Mouse (Mus musculus): ENCODE data around the gene Camk1d. TPM values are rescaled to one million over a fixed set of nuclear protein-coding genes. Genes with fewer than 3 reads are reported as not detected.

Gene Camk1d
- total and polyA plus RNA-seq, 2 experiments = 17.0 to 47.7 TPM

- no peaks in the 10 kb centered on the region for H3K36me3 ChIP-seq (ENCODE audit: control insufficient read depth, insufficient read depth, low read length)
- DNase-seq (ENCODE audit: extremely low read depth, low read depth, low spot score) = no peak
- no peaks in the 10 kb centered on the region for H3K27me3 ChIP-seq (ENCODE audit: control insufficient read depth, insufficient read depth, low read length)
- H3K79me2 ChIP-seq (ENCODE audit: control insufficient read depth, insufficient read depth, low read length) = no peaks in the 10 kb centered on the region
- TF ChIP-seq CTCF (IDR thresholded peaks at IDR 0.05; ENCODE audit: low read depth, low read length) (no peak), POLR2A (IDR thresholded peaks at IDR 0.05; ENCODE audit: extremely low read depth, insufficient read depth, low read length) (no peak)
- H3K9ac ChIP-seq (ENCODE audit: low read depth, low read length) = no peak overlapping the region
- H3K4me1 ChIP-seq (ENCODE audit: control insufficient read depth, insufficient read depth, low read length) = no peaks in the 10 kb centered on the region
- WGBS = 88% methylated on average over 6 of the region's 6 CpGs
- H3K4me3 ChIP-seq (ENCODE audit: insufficient read depth, low read depth, low read length) = no peak overlapping the region
- no peak overlapping the region for H3K27ac ChIP-seq (replicated peaks; ENCODE audit: insufficient read depth, low read depth, low read length)
Measured at GRCm38 (mm10) chr2:5378066-5378672, 336.1 kb downstream of the Camk1d start.

- H3K79me2 ChIP-seq (ENCODE audit: control insufficient read depth, insufficient read depth, low read length) = no peaks in the 10 kb centered on the region
- DNase-seq (ENCODE audit: extremely low read depth, low read depth, low spot score) = no peak
- H3K27ac ChIP-seq (replicated peaks; ENCODE audit: insufficient read depth, low read depth, low read length) = no peak overlapping the region
- H3K27me3 ChIP-seq (ENCODE audit: control insufficient read depth, insufficient read depth, low read length) = no peaks in the 10 kb centered on the region
- 0 out of 2 replicates have a peak, but pooled peaks cover 2% of the 10 kb centered on the region for H3K4me1 ChIP-seq (ENCODE audit: control insufficient read depth, insufficient read depth, low read length)
- WGBS = 84% methylated on average over 6 of the region's 6 CpGs
- no peaks in the 10 kb centered on the region for H3K36me3 ChIP-seq (ENCODE audit: control insufficient read depth, insufficient read depth, low read length)
- no peak overlapping the region for H3K4me3 ChIP-seq (ENCODE audit: insufficient read depth, low read depth, low read length)
- H3K9ac ChIP-seq (ENCODE audit: low read depth, low read length) = no peak overlapping the region
- no peak for TF ChIP-seq CTCF (IDR thresholded peaks at IDR 0.05; ENCODE audit: low read depth, low read length)
- no peak for TF ChIP-seq POLR2A (IDR thresholded peaks at IDR 0.05; ENCODE audit: extremely low read depth, insufficient read depth, low read length)
Measured at GRCm38 (mm10) chr2:5372886-5373429, 341.4 kb downstream of the Camk1d start.

- 86% methylated on average over 3 of the region's 3 CpGs for whole genome bisulfite sequencing
- no peaks in the 10 kb centered on the region for H3K27me3 ChIP-seq (ENCODE audit: control insufficient read depth, insufficient read depth, low read length)
- no peak overlapping the region for H3K27ac ChIP-seq (replicated peaks; ENCODE audit: insufficient read depth, low read depth, low read length)
- H3K4me3 ChIP-seq (ENCODE audit: insufficient read depth, low read depth, low read length) = no peak overlapping the region
- H3K36me3 ChIP-seq (ENCODE audit: control insufficient read depth, insufficient read depth, low read length) = no peaks in the 10 kb centered on the region
- peaks cover 2% of the 10 kb centered on the region; the same call in 1 of the 2 replicates for H3K4me1 ChIP-seq (ENCODE audit: control insufficient read depth, insufficient read depth, low read length)
- no peak for DNase-seq (ENCODE audit: extremely low read depth, low read depth, low spot score)
- TF ChIP-seq POLR2A (IDR thresholded peaks at IDR 0.05; ENCODE audit: extremely low read depth, insufficient read depth, low read length) (no peak), CTCF (IDR thresholded peaks at IDR 0.05; ENCODE audit: low read depth, low read length) (no peak)
- no peak overlapping the region for H3K9ac ChIP-seq (ENCODE audit: low read depth, low read length)
- H3K79me2 ChIP-seq (ENCODE audit: control insufficient read depth, insufficient read depth, low read length) = peaks cover 5% of the 10 kb centered on the region; the same call in 1 of the 2 replicates
Measured at GRCm38 (mm10) chr2:5371316-5371715, 343.0 kb downstream of the Camk1d start.

GRCm38 (mm10) chr2:5370591-5370990 is 343.7 kb downstream of the Camk1d start:
- Histone ChIP-seq H3K27me3 (ENCODE audit: control insufficient read depth, insufficient read depth, low read length) (no peaks in the 10 kb centered on the region), H3K27ac (replicated peaks; ENCODE audit: insufficient read depth, low read depth, low read length) (no peak overlapping the region), H3K79me2 (ENCODE audit: control insufficient read depth, insufficient read depth, low read length) (peaks cover 5% of the 10 kb centered on the region; the same call in 1 of the 2 replicates), H3K9ac (ENCODE audit: low read depth, low read length) (no peak overlapping the region), H3K4me3 (ENCODE audit: insufficient read depth, low read depth, low read length) (no peak overlapping the region), H3K36me3 (ENCODE audit: control insufficient read depth, insufficient read depth, low read length) (no peaks in the 10 kb centered on the region), H3K4me1 (ENCODE audit: control insufficient read depth, insufficient read depth, low read length) (peaks cover 2% of the 10 kb centered on the region; the same call in 1 of the 2 replicates)
- TF ChIP-seq CTCF (IDR thresholded peaks at IDR 0.05; ENCODE audit: low read depth, low read length) (no peak), POLR2A (IDR thresholded peaks at IDR 0.05; ENCODE audit: extremely low read depth, insufficient read depth, low read length) (no peak)
- WGBS = 88% methylated on average over 3 of the region's 3 CpGs
- no peak for DNase-seq (ENCODE audit: extremely low read depth, low read depth, low spot score)

GRCm38 (mm10) chr2:5363836-5364235 is 350.5 kb downstream of the Camk1d start:
- no peak overlapping the region for H3K4me3 ChIP-seq (ENCODE audit: insufficient read depth, low read depth, low read length)
- H3K4me1 ChIP-seq (ENCODE audit: control insufficient read depth, insufficient read depth, low read length) = peaks cover 2% of the 10 kb centered on the region; the same call in 1 of the 2 replicates
- H3K27ac ChIP-seq (replicated peaks; ENCODE audit: insufficient read depth, low read depth, low read length) = no peak overlapping the region
- 65% methylated on average over 5 of the region's 5 CpGs for WGBS
- H3K36me3 ChIP-seq (ENCODE audit: control insufficient read depth, insufficient read depth, low read length) = peaks cover 11% of the 10 kb centered on the region
- H3K9ac ChIP-seq (ENCODE audit: low read depth, low read length) = no peak overlapping the region
- no peak for TF ChIP-seq POLR2A (IDR thresholded peaks at IDR 0.05; ENCODE audit: extremely low read depth, insufficient read depth, low read length)
- H3K79me2 ChIP-seq (ENCODE audit: control insufficient read depth, insufficient read depth, low read length) = peaks cover 5% of the 10 kb centered on the region; the same call in 1 of the 2 replicates
- no peak for DNase-seq (ENCODE audit: extremely low read depth, low read depth, low spot score)
- H3K27me3 ChIP-seq (ENCODE audit: control insufficient read depth, insufficient read depth, low read length) = no peaks in the 10 kb centered on the region

GRCm38 (mm10) chr2:5358049-5358448 is 356.3 kb downstream of the Camk1d start:
- Histone ChIP-seq H3K27me3 (ENCODE audit: control insufficient read depth, insufficient read depth, low read length) (no peaks in the 10 kb centered on the region), H3K36me3 (ENCODE audit: control insufficient read depth, insufficient read depth, low read length) (peaks cover 22% of the 10 kb centered on the region), H3K4me3 (ENCODE audit: insufficient read depth, low read depth, low read length) (no peak overlapping the region), H3K9ac (ENCODE audit: low read depth, low read length) (no peak overlapping the region), H3K79me2 (ENCODE audit: control insufficient read depth, insufficient read depth, low read length) (no peaks in the 10 kb centered on the region), H3K4me1 (ENCODE audit: control insufficient read depth, insufficient read depth, low read length) (no peaks in the 10 kb centered on the region; the same call in 1 of the 2 replicates), H3K27ac (replicated peaks; ENCODE audit: insufficient read depth, low read depth, low read length) (no peak overlapping the region)
- no peak for DNase-seq (ENCODE audit: extremely low read depth, low read depth, low spot score)
- TF ChIP-seq CTCF (IDR thresholded peaks at IDR 0.05; ENCODE audit: low read depth, low read length) (no peak), POLR2A (IDR thresholded peaks at IDR 0.05; ENCODE audit: extremely low read depth, insufficient read depth, low read length) (no peak)
- 95% methylated on average over 5 of the region's 5 CpGs for WGBS
